Mouse (Mus musculus): ENCODE results near the gene Stag1. TPM values are rescaled to one million over a fixed set of nuclear protein-coding genes. Genes with fewer than 3 reads are reported as not detected.
"Not testable (repeated sequence)": the region's sequence is repeated elsewhere in the genome, so short reads cannot be mapped to it uniquely, and the experiment has no call there.

Stag1 gene
- polyA plus RNA-seq, 1 experiment from 2014 or later: 57.5 TPM

DNA sequence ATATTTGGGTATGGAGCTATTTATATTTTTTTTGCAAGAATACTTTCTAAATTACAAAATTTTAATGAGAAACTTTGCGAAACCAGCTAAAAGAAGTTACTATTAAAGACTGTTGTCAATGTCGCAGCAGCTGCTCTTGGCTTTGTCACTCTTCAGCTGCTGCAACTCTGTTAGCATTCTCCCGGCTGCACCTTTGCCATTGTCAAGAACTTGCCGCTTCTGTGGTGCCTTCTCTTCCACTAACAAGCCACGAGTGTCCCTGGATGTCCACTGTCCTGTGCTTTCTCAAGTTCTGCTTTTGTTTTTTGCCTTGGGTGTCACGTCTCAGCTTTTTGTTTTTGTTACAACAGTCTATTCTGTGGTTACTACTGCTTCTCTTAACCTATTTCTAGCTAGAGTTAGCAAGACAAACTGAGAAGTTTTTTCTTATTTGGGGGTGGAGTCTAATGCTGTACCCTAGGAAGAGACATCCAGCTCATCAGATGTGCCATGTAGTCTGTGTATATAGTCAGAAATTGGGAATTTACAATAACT is 136.4 kb downstream of the Stag1 start:
- Histone ChIP-seq H3K36me3 (ENCODE audit: control insufficient read depth, insufficient read depth, low read length) (no peaks in the 10 kb centered on the region), H3K9ac (ENCODE audit: low read length) (no peak overlapping the region), H3K27ac (replicated peaks; ENCODE audit: low read depth, low read length) (no peak overlapping the region), H3K4me3 (ENCODE audit: low read depth, low read length) (no peak overlapping the region), H3K27me3 (ENCODE audit: control insufficient read depth, insufficient read depth, low read length) (no peaks in the 10 kb centered on the region), H3K4me1 (ENCODE audit: control insufficient read depth, insufficient read depth, low read length) (no peaks in the 10 kb centered on the region), H3K4me2 (ENCODE audit: low read depth, severe bottlenecking) (no peak overlapping the region), H3K9me3 (ENCODE audit: control insufficient read depth, low read length) (no peaks in the 10 kb centered on the region)
- DNase-seq (ENCODE audit: low spot score) (no peak), ATAC-seq (ENCODE audit: insufficient number of reproducible peaks, low FRiP score, low TSS enrichment, low read depth) (no peak)
- 88% methylated on average over 6 of the region's 6 CpGs for WGBS

DNA sequence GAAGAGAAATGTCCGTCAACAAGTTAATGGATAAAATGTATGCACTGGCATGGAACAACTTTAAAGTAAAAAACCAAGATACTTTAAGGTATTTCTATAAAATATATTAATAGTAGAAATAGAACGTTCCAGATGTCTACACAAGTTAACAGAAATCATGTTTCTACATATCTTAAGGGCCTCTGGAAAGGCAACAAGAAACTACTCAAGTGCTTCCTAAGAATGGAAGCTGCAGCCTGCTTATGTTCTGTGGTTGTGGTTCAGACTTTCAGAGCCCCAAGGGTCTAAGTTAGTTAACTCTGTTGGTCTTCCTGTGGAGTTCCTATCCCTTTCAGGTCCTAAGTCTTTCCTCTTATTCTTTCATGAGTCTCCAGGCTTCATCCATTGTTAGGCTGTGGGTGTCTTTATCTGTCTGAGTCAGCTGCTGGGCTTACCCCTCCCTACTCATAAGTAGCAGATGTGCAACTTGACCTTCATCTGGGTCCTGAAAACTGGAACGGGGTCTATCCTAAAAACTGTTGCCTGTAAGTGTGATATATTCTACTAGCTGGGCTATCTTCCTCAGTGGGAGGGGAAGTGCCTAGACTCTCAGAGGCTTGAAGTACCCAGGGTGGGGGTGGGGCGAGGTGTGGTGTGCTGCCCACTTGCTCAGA is 138.5 kb downstream of the Stag1 start:
- ATAC-seq (ENCODE audit: insufficient number of reproducible peaks, low FRiP score, low TSS enrichment, low read depth) (no peak), DNase-seq (ENCODE audit: low spot score) (no peak)
- Histone ChIP-seq H3K36me3 (ENCODE audit: control insufficient read depth, insufficient read depth, low read length) (no peaks in the 10 kb centered on the region), H3K4me2 (ENCODE audit: low read depth, severe bottlenecking) (no peak overlapping the region), H3K9me3 (ENCODE audit: control insufficient read depth, low read length) (no peaks in the 10 kb centered on the region), H3K4me1 (ENCODE audit: control insufficient read depth, insufficient read depth, low read length) (no peaks in the 10 kb centered on the region), H3K27ac (replicated peaks; ENCODE audit: low read depth, low read length) (no peak overlapping the region), H3K9ac (ENCODE audit: low read length) (no peak overlapping the region), H3K4me3 (ENCODE audit: low read depth, low read length) (no peak overlapping the region), H3K27me3 (ENCODE audit: control insufficient read depth, insufficient read depth, low read length) (no peaks in the 10 kb centered on the region)
- WGBS: 75% methylated on average over 4 of the region's 4 CpGs

DNA sequence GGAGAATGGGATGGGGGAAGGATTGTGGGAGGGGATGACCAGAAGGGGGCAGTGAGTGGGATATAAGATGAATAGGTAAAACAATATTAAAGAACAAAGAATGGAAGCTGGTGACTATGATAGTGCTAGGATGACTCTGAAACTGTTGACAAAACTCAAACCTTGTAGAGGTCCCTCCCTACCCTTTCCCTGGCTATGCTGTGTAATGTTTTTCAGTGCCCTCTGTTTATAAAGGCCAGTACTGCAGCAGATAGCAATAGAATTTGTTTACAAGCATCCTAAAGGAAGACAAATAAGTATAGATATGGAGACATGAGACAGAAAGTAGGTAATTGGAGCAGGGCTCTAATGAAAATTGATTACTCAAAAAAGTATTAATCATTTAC is 139.0 kb downstream of the Stag1 start:
- DNase-seq (ENCODE audit: low spot score) (no peak), ATAC-seq (ENCODE audit: insufficient number of reproducible peaks, low FRiP score, low TSS enrichment, low read depth) (no peak)
- no peaks in the 10 kb centered on the region for H3K4me1 ChIP-seq (ENCODE audit: control insufficient read depth, insufficient read depth, low read length)
- H3K27me3 ChIP-seq (ENCODE audit: control insufficient read depth, insufficient read depth, low read length): no peaks in the 10 kb centered on the region
- no peaks in the 10 kb centered on the region for H3K9me3 ChIP-seq (ENCODE audit: control insufficient read depth, low read length)
- no peaks in the 10 kb centered on the region for H3K36me3 ChIP-seq (ENCODE audit: control insufficient read depth, insufficient read depth, low read length)
- H3K27ac ChIP-seq (replicated peaks; ENCODE audit: low read depth, low read length): no peak overlapping the region
- H3K4me3 ChIP-seq (ENCODE audit: low read depth, low read length): no peak overlapping the region
- no peak overlapping the region for H3K9ac ChIP-seq (ENCODE audit: low read length)
- no peak overlapping the region for H3K4me2 ChIP-seq (ENCODE audit: low read depth, severe bottlenecking)

DNA sequence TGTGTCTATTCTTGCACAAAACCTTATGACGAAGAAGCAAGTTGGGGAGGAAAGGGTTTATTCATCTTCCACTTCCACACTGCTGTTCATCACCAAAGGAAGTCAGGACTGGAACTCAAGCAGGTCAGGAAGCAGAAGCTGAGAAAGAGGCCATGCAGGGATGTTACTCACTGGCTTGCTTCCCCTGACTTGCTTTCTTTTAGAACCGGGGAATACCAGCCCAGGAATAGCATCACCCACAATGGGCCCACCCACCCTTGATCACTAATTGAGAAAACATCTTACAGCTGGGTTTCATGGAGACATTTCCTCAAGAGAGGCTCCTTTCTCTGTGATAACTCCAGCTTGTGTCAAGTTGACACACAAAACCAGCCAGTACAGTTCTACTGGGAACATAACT is 179.6 kb downstream of the Stag1 start:
- not testable (repeated sequence) for H3K4me2 ChIP-seq (ENCODE audit: low read depth, severe bottlenecking); H3K27me3 ChIP-seq (ENCODE audit: control insufficient read depth, insufficient read depth, low read length); H3K4me3 ChIP-seq (ENCODE audit: low read depth, low read length); H3K27ac ChIP-seq (replicated peaks; ENCODE audit: low read depth, low read length); H3K36me3 ChIP-seq (ENCODE audit: control insufficient read depth, insufficient read depth, low read length); DNase-seq (ENCODE audit: low spot score); H3K9ac ChIP-seq (ENCODE audit: low read length); H3K9me3 ChIP-seq (ENCODE audit: control insufficient read depth, low read length); ATAC-seq (ENCODE audit: insufficient number of reproducible peaks, low FRiP score, low TSS enrichment, low read depth); H3K4me1 ChIP-seq (ENCODE audit: control insufficient read depth, insufficient read depth, low read length)
- 89% methylated on average over 2 of the region's 2 CpGs for WGBS

DNA sequence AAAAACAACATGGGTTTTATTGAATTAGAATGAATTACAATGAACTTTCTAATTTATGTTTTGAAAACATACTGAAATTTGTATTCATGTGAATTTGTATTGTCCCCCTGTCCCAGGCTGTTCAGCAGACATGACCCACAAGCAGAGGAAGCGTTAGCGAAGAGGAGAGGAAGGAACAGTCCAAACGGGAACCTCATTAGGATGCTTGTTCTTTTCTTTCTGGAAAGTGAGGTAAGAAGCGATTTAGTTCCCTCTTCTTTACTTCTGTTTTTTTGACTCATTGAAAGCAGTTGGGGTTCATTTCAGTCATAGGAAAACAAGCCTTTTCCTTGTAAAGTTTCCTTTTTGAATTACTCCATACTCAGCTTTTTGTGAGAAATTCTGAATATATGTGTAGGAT is 268.4 kb downstream of the Stag1 start:
- WGBS: 92% methylated on average over 4 of the region's 4 CpGs
- DNase-seq (ENCODE audit: low spot score) (no peak), ATAC-seq (ENCODE audit: insufficient number of reproducible peaks, low FRiP score, low TSS enrichment, low read depth) (no peak)
- Histone ChIP-seq H3K4me2 (ENCODE audit: low read depth, severe bottlenecking) (no peak overlapping the region), H3K27me3 (ENCODE audit: control insufficient read depth, insufficient read depth, low read length) (no peaks in the 10 kb centered on the region), H3K9me3 (ENCODE audit: control insufficient read depth, low read length) (no peaks in the 10 kb centered on the region), H3K4me1 (ENCODE audit: control insufficient read depth, insufficient read depth, low read length) (no peaks in the 10 kb centered on the region), H3K27ac (replicated peaks; ENCODE audit: low read depth, low read length) (no peak overlapping the region), H3K36me3 (ENCODE audit: control insufficient read depth, insufficient read depth, low read length) (no peaks in the 10 kb centered on the region), H3K4me3 (ENCODE audit: low read depth, low read length) (no peak overlapping the region), H3K9ac (ENCODE audit: low read length) (no peak overlapping the region)

DNA sequence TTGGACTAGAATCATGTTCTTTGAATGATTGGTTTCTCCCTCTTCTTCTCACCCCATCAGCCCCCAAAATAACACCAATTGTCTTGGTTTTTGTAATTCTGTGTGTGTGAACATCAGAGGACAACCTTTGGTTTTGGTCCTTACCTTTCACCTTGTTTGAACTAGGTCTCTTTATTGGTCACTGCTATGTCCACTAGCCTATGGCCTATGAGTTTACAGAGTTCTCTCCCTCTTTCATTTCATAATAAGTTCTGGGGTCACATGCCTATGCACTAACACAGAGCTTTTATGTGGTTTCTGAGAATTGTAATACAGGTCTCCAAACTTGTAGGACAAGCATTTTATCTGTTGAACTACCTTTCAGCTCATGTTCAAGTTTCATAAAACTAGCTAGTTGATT is 272.0 kb downstream of the Stag1 start:
- no peak overlapping the region for H3K9ac ChIP-seq (ENCODE audit: low read length)
- no peaks in the 10 kb centered on the region for H3K36me3 ChIP-seq (ENCODE audit: control insufficient read depth, insufficient read depth, low read length)
- H3K9me3 ChIP-seq (ENCODE audit: control insufficient read depth, low read length): no peaks in the 10 kb centered on the region
- H3K27me3 ChIP-seq (ENCODE audit: control insufficient read depth, insufficient read depth, low read length): no peaks in the 10 kb centered on the region
- no peaks in the 10 kb centered on the region for H3K4me1 ChIP-seq (ENCODE audit: control insufficient read depth, insufficient read depth, low read length)
- DNase-seq (ENCODE audit: low spot score): no peak
- ATAC-seq (ENCODE audit: insufficient number of reproducible peaks, low FRiP score, low TSS enrichment, low read depth): no peak
- H3K27ac ChIP-seq (replicated peaks; ENCODE audit: low read depth, low read length): no peak overlapping the region
- H3K4me2 ChIP-seq (ENCODE audit: low read depth, severe bottlenecking): no peak overlapping the region
- H3K4me3 ChIP-seq (ENCODE audit: low read depth, low read length): no peak overlapping the region

DNA sequence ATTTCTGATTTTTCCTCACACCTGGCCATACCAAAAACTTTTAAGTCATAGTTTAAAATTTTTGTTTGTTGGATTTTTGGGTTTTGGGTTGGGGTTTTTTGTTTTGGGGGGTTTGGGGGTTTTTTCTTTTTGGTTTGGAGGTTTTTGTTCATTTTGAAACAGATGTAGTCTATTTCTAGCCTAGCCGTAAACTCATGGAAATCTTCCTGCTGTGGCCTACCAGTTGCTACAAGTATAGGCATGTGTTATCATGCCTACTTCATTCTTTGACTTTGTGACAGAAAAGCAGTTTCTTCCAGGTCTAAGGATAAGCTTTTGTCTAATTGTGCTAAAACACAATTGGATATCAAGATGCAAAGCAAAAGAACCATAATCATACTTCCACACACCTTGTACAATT is 298.5 kb downstream of the Stag1 start:
- H3K36me3 ChIP-seq (ENCODE audit: control insufficient read depth, insufficient read depth, low read length): no peaks in the 10 kb centered on the region
- no peak overlapping the region for H3K4me2 ChIP-seq (ENCODE audit: low read depth, severe bottlenecking)
- no peaks in the 10 kb centered on the region for H3K9me3 ChIP-seq (ENCODE audit: control insufficient read depth, low read length)
- WGBS: 94% methylated on average over 1 of the region's 1 CpGs
- H3K9ac ChIP-seq (ENCODE audit: low read length): no peak overlapping the region
- no peaks in the 10 kb centered on the region for H3K4me1 ChIP-seq (ENCODE audit: control insufficient read depth, insufficient read depth, low read length)
- ATAC-seq (ENCODE audit: insufficient number of reproducible peaks, low FRiP score, low TSS enrichment, low read depth) (no peak), DNase-seq (ENCODE audit: low spot score) (no peak)
- no peak overlapping the region for H3K4me3 ChIP-seq (ENCODE audit: low read depth, low read length)
- no peaks in the 10 kb centered on the region for H3K27me3 ChIP-seq (ENCODE audit: control insufficient read depth, insufficient read depth, low read length)
- H3K27ac ChIP-seq (replicated peaks; ENCODE audit: low read depth, low read length): no peak overlapping the region

DNA sequence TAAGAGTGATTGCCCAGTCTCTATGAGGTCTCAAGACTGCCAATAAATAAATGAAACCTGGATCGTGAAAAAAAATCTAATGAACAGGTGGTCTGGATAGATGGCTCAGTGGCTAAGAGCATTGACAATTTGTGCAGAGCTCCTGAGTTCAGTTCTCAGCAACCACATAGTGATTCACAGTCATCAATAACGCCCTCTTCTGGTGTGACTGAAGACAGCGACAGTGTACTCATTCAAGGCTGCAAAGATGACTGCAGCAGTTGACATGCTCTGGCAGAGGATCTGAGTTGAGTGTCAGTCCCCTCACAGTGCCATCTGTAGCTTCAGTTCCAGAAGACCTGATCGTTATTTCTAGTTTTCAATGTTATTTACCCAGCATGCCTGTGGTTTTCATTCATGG is 300.4 kb downstream of the Stag1 start:
- Histone ChIP-seq H3K9me3 (ENCODE audit: control insufficient read depth, low read length) (no peaks in the 10 kb centered on the region), H3K4me3 (ENCODE audit: low read depth, low read length) (no peak overlapping the region), H3K4me2 (ENCODE audit: low read depth, severe bottlenecking) (no peak overlapping the region), H3K4me1 (ENCODE audit: control insufficient read depth, insufficient read depth, low read length) (no peaks in the 10 kb centered on the region), H3K27ac (replicated peaks; ENCODE audit: low read depth, low read length) (no peak overlapping the region), H3K36me3 (ENCODE audit: control insufficient read depth, insufficient read depth, low read length) (no peaks in the 10 kb centered on the region), H3K9ac (ENCODE audit: low read length) (no peak overlapping the region), H3K27me3 (ENCODE audit: control insufficient read depth, insufficient read depth, low read length) (no peaks in the 10 kb centered on the region)
- no peak for DNase-seq (ENCODE audit: low spot score)
- WGBS: 88% methylated on average over 4 of the region's 4 CpGs
- no peak for ATAC-seq (ENCODE audit: insufficient number of reproducible peaks, low FRiP score, low TSS enrichment, low read depth)

DNA sequence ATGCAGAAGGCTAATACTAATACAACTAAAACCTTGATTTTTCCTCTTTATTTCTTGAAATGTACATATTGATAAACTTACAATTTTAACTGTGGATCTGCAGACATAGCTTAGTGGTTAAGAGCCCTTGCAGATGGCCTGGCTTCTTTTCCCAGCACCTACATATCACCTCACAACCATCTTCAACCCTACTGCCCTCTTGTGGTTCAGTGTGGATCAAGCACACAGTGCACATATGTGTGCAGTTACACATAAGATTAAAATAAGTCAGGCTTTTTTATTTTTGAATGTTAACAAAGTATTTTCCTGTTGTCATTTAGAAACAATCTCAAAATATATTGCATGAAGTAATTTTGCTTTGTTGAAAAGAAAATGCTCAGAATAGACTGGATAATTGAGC is 312.8 kb downstream of the Stag1 start:
- no peak overlapping the region for H3K4me2 ChIP-seq (ENCODE audit: low read depth, severe bottlenecking)
- no peak overlapping the region for H3K9ac ChIP-seq (ENCODE audit: low read length)
- H3K27ac ChIP-seq (replicated peaks; ENCODE audit: low read depth, low read length): no peak overlapping the region
- peaks cover 7% of the 10 kb centered on the region for H3K36me3 ChIP-seq (ENCODE audit: control insufficient read depth, insufficient read depth, low read length)
- H3K9me3 ChIP-seq (ENCODE audit: control insufficient read depth, low read length): no peaks in the 10 kb centered on the region
- H3K27me3 ChIP-seq (ENCODE audit: control insufficient read depth, insufficient read depth, low read length): no peaks in the 10 kb centered on the region
- H3K4me1 ChIP-seq (ENCODE audit: control insufficient read depth, insufficient read depth, low read length): no peaks in the 10 kb centered on the region
- DNase-seq (ENCODE audit: low spot score): no peak
- H3K4me3 ChIP-seq (ENCODE audit: low read depth, low read length): no peak overlapping the region
- no peak for ATAC-seq (ENCODE audit: insufficient number of reproducible peaks, low FRiP score, low TSS enrichment, low read depth)

Measured in limb, embryonic 11.5 days (tissue).